Mouse (Mus musculus) left cerebral cortex, postnatal 25 days (tissue): ENCODE measurements around the gene Kif5c. TPM values are rescaled to one million over a fixed set of nuclear protein-coding genes. Genes with fewer than 3 reads are reported as not detected.

Experiments used
- DNase-seq, 2 experiments: peaks; one replicate each; pipeline ENCODE4 v3.0.0; 2022; ENCODE audit warnings: low spot score in 2 of 2, mixed read lengths in 1 of 2
- intact Hi-C: fragments of 180-260 bp; cut with DNase I; formaldehyde crosslinking; loops from one replicate; pipeline ENCODE4 v1.15.1; 2025
- total RNA-seq, 2 experiments: library from RNA; stranded (reverse); gene quantifications; 2 replicates each; pipeline ENCODE4 v1.2.3; 2021

Gene Kif5c
- total RNA-seq, 2 experiments from 2014 or later: 577 to 597 TPM

DNA sequence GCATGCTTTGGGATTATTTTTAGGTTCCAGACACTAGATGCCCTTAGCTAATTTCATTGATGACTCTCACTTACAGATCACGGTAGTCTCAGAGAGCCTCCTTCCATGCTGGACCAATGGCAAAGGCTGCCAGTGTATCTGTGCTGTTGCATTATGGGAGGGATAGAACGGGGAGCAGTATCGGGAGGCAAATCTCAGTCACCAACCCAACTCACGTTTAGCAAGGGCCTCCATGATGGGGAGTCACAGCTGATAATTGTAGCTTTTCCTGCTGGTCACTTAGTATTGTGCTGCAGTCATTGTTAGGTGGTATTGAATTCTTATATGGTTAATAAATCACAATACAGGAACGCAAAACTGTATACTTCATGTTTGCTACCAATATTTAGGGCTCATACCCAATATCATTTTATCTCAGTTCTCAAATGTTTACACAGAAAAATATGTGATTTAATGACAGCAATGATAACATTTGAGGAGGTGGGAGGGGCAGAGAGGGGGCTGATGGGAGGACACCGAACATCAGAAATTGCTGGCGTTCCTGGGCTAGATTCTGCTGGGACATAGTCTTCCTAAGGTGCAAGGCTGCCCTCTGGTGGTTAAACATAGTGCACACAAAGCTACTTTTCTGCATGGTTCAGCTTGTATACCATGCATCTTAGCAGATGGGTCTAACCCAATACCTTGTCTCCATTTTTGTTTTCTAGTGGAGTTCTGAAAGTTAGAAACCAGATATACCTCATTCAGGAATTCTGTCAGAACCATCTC lies 115.1 kb downstream of the Kif5c start:
- intact Hi-C loops: loop anchor here (1.0 to 10.0 kb wide), 3 partner anchors 285 to 819 kb away; no protein-coding TSS in a partner anchor

DNA sequence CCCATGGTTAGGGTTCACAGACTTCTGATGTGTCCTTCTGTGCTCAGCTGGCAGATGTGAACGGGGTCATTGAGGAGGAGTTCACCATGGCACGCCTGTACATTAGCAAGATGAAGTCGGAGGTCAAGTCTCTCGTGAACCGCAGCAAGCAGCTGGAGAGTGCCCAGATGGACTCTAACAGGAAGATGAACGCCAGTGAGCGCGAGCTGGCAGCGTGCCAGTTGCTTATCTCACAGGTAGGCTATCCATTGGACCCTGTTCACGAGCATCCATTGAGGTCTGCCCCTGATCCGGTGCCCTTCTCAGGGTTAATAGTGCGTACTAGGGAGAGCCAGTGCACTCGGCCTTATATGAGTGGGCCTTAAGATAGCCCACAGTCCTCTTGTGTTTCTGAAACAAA lies 116.3 kb downstream of the Kif5c start:
- intact Hi-C loops: loop anchor here (2.0 to 10.0 kb wide), 2 partner anchors 287 to 821 kb away; no protein-coding TSS in a partner anchor
- no peak for DNase-seq

More for the DNA sequence above, 115.1 kb downstream of the Kif5c start:
- DNase-seq: peak; percentile 77 to 81

DNA sequence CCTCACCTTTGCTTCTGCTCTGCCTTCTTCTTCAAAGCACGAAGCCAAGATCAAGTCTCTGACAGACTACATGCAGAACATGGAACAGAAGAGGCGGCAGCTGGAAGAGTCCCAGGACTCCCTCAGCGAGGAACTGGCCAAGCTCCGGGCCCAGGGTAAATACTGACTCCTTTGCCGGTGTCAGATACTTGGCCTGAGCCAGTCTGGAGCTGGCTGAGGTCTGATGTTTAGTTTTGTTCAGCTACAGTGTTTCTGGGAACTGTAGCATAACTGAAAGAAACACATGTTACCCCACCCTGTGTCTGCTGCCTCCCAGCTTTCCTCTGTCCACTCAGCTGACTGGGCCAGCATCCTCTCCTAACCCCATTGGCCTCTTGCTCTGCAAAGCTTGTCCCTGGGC lies 119.9 kb downstream of the Kif5c start:
- no peak for DNase-seq
- intact Hi-C loops: loop anchor here (10.0 kb wide), 1 partner anchor 824 kb away; no protein-coding TSS in a partner anchor

DNA sequence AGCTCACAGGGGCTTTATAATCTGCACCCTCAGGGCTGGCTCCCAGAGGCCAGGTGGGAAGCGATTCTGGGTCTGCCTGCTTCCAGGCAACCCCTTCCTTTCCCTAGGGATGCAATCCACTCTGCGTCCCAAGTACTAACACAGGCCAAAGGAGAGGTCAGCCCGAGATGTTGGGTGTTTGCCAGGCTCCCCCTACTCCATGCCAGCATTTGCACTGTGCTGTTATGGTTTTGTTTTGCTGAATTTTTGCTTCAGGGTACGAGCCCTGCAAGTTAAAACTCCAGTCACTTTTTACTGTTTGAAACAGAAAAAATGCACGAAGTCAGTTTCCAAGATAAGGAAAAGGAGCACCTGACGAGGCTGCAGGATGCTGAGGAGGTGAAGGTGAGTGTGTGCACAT lies 121.9 kb downstream of the Kif5c start:
- DNase-seq: no peak
- intact Hi-C loops: no loop called here

DNA sequence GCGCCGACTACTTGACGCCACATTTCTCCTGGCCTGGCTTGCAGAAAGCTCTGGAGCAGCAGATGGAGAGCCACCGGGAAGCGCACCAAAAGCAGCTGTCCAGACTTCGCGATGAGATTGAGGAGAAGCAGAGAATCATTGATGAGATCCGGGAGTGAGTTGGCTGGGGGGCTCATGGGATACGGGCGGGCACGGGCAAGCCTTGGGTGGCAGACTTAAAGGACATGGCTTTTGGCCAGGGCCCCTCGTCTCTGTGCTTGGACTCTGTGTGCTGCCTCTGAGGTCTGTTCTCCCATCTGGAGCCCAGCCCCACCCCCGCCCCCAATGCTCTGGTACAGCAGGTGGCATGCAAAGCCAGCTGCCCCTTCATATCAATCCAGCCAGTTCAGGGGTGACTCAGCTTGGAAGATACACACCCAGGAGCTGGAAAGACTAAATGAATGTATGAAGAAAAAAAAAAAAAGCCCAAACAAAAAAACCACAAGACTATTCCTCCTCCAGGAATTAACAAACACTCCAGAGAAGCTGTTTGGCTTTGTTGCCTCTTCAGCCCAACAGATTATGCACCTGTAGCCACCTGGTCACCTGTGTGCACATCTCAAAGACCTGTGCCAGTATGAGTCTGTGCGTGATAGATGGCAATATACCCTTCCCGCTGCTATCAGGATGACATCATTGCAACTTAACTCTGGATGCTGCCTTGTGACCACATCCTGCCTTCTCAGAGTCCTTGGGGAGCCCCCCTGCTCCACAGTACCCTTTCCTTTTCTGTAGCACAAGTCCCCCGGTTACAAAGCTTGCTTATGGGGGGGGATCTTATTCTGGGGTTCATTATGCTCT lies 123.0 kb downstream of the Kif5c start:
- intact Hi-C loops: no loop called here
- peak in 1 of 2 experiments; percentile 72 for DNase-seq

DNA sequence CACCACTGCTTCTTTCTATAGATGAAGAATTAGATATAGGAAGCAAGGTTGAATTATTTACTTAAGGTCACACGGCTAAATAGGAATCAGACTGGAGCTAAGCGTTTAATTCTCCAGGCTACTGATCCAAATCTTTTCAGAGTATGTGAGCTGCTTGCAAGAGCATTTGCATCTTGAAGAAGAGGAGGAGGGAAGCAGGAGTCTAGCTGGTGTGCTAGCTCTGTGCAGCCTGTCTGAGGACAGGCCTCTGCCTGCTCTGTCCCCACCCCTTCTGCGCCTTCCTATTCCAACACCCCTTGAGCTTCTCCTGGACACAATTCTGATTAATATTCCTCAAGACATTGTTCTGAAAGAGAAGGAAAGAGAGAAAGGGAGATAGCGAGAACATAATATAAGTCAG lies 123.8 kb downstream of the Kif5c start:
- intact Hi-C loops: no loop called here

DNA sequence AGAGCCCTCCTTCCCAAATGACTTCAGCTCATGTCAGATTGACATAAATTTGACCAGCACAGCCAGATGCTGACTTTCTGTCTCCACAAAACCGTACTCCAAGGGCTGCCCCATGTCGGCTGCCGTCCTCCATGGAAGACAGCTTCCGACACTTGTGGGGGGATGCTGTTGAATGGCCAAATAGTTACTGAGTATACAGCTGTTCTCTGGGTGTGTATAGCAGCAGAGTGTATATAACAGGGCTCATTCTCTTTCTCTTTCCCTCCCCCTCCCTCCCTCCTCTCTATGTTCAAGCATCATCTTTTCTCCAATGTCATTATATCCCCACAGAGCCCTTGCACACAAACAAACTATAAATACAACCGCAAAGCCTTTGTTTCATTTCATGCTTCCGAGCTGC lies 124.7 kb downstream of the Kif5c start:
- intact Hi-C loops: no loop called here

More for the DNA sequence above, 123.8 kb downstream of the Kif5c start:
- DNase-seq: peak in 1 of 2 experiments; percentile 52

DNA sequence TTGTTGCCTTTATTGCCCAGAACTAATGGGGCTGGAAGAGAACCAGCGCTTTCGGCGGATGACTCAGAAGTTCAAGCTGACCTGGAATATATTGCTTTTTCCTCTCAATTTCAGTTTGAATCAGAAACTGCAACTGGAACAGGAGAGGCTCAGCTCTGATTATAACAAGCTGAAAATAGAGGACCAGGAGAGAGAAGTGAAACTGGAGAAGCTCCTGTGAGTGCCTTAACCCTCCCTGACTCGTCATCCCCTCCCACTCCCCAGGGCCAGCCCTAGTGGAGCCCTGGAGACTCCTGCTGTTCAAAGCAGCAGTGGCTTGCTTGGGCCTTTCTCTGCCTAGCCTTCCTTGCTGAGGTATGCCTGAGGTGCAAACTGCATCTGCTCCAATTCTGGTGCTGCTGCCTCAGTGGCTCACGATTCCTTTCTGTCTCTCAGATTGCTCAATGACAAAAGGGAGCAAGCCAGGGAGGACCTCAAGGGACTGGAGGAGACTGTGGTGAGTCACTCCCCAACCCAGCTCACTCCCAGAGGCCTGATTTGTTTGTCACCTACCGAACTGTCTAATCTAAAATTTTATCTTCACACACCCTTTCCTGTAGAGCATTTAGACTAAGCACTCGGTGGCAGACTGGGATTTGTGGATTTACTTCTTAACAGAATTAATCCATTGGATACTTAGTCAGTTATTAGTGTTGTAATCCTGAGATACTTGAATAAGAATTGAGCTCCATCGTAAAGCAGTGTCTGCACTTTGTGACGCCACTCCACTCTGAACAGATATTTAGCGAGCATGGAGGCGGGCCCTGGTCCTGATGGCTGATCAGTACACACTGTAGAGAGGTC lies 125.4 kb downstream of the Kif5c start:
- DNase-seq: no peak
- intact Hi-C loops: no loop called here

More for the DNA sequence above, 124.7 kb downstream of the Kif5c start:
- no peak for DNase-seq

DNA sequence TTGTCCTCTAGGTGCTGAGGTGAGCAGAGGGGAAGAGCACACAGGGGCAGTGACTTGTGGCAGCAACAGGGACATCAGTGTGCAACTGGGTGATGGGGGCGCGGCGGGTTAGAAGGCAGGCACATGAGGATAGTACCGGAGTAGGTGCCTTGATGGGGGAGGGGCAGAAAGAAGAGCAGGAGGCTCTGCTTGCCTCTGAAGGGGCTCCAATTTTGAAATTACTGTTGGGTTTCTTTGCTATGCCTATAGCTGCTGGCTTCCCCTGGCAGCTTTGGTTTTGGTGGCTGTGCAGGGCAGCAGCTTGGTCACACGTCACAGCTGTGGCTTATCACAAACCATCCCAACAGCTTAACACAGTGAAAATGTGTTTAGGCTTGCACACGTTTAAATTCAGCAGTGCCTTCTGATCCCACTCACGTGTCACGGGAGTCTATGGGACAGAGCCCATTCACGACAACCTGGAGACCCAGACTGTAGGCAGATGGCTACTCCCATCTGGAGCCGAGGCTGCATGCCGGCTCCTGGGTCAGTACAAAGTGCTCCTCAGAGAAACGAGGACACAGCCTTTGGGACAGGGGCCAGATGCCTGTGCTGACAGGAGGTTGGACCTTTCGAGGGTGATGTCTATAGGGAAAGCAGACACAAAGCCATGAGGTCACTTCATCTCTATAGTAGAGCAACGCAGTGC lies 126.1 kb downstream of the Kif5c start:
- intact Hi-C loops: no loop called here
- no peak for DNase-seq

DNA sequence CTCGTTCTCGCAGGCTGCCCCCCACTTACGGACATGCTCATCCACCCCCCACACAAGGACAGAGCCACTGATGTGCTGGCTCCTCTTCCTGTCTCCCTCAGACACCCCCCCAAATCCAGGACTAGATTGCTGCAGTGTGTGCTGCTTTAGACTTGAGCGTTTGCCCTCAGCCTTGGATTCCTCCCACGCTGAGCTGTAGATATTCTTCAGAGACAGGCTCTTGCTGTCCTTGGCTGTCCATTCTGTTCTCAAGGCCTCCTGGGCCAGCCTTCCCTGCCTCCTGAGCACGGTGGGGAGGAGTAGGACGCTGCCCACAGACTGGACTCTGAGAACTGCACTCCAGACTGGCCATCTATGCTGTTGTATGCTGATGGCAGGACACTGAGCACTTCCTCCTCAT lies 127.8 kb downstream of the Kif5c start:
- intact Hi-C loops: no loop called here
- no peak for DNase-seq

DNA sequence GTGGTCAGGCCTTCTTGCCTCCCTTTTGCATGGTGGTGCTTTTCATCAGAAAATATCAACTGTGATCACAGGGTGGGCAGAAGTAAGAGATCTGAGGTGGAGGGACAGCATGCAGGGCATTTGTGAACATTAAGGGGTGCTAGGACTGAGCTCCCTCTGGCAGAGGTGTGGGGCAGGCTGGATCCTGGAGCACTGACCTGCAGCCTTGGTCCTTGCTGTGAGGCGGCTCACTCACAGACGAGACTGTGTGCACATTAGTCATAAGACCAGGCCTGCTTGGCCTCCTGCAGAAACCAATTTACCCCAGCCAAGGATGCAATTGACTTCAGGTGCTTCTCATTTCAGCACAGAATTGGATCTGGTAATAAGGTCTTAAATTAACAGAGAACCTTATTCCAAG lies 128.6 kb downstream of the Kif5c start:
- no peak for DNase-seq
- intact Hi-C loops: no loop called here

DNA sequence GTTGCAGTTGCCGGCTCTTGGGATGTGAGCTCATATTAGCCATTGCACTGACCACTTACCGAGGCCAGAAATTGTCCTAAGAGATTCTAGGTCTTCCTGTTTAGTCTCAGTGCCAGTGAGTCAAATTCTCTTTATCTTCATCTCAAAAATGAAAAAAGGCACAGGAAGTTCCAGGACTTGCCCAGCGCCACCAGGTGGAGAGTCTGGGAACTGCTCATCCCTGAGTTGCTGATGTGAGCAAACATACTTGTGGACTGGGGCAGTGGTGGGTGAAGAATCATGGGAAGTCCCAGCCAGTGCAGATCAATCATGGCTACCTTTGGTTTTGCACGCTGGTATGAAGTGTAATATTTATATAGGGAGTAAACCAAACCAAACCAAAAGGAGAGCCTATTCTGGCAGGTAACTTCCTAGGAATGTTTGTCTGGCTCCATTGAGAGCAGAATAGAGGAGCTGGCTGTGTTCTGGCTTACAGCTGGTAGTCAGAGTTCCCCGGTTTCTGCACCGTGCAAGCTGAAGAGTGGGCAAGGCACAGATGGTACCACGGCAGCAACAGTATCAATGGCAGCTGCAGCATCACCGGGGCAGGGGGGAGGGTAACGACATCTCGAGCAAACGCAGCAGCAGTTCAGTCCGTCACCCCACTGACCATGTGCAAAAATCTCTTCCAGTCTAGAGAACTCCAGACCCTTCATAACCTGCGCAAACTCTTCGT lies 129.7 kb downstream of the Kif5c start:
- intact Hi-C loops: no loop called here
- peak in 1 of 2 experiments; percentile 73 for DNase-seq

DNA sequence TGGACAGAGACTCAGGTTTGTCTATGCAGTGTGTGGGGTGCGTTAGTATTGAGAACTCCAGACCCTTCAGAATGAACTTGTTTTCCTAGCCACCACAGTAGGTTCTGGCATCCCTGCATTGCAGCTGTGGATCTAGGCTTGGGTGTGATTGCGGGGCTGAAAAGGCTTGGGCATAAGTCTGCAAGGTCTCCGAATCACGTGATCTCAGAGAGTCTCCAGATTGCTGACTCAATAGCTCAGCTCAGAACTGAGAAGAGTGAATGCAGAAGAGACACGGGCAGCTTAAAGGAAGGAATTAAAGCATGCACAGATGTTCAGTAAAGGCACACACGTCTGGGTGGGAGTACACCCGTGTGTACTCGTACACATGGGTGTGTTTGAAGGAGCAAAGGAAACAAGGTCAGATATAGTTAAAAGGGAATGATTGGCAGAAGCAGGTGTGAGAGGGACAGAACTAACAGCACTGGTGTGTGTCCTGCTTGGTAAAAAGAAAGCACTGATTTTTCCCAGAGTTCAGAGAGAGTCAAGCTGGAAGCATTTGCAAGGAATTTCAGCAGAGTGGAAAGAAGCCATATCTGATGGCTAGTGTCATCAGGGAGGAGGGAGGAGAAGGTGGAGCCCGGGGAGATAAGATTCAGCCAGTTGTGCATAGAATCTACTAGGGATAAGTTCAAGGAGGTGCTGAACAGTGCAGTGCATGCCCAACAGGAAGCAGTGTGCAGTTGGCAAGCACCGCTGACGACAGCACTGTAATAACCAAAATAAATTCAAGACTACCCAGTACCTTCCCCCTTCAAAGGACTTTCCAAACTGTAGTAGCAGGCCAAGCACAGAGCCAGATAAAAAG lies 130.9 kb downstream of the Kif5c start:
- DNase-seq: peak in 1 of 2 experiments; percentile 48
- intact Hi-C loops: no loop called here

DNA sequence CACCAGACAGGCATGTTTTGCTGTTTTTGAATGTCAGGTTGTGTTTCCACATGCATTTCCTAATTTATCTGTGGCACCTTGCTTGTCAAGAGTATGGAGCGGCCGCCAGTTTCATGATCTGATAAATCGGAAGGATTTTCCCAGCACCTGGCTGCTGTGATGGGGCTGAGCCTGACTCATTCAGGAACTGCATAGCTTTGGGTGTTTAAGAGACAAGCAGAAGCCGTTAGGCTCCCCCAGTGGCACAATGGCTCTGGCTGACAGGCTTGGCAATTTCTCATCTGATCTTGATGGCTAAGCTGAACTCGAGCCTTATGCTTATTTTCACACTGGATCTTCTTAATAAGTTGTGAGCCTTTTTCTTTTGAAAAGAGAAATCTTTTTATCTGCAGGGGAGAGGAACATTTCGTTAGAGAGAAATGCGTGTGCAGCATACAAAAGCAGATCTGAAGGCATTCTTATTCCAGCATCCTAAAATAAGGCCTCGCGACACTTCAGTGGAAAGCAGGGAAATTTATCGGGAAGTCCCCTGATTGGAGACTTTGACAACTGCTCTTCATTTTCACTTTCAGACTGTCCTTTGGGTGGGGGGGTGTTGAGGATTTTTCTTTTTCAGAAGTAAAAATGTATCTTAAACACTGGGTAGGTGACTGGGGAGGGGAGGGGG lies 132.6 kb downstream of the Kif5c start:
- peak in 1 of 2 experiments; percentile 64 for DNase-seq
- intact Hi-C loops: no loop called here

DNA sequence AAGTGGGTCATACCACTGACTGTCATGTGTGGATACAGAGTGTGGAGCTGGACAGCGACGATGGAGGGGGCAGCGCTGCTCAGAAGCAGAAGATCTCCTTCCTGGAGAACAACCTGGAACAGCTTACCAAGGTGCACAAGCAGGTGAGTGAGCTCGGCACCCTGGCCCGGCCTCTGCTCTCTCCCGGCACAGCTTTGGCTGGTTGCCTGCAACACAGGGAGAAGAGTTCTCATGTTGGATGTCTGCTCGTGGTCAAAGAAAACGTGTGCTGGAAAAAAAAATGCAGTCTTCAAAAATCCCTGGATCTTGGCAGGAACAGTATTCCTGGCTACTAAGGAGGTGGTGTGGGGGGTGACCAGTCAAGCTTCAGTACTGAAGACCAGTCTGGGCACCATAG lies 133.1 kb downstream of the Kif5c start:
- no peak for DNase-seq
- intact Hi-C loops: no loop called here

DNA sequence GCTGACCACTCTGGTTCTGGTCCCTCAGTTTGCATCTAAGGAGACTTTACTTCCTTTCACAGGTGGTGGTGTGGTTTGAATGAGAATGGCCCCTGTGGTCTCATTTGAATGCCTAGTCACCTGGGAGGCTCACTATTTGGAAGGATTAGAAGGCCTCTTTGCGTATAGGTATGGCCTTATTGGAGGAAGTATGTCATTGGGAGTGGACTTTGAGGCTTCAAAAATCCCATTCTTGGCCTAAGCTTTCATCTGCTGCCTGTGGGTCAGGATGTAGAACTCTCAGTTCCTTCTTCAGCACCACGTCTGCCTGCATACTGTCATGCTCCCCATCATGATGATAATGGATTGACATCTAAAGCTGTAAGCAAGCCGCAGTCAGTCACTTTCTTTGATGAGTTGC lies 134.0 kb downstream of the Kif5c start:
- no peak for DNase-seq
- intact Hi-C loops: no loop called here

DNA sequence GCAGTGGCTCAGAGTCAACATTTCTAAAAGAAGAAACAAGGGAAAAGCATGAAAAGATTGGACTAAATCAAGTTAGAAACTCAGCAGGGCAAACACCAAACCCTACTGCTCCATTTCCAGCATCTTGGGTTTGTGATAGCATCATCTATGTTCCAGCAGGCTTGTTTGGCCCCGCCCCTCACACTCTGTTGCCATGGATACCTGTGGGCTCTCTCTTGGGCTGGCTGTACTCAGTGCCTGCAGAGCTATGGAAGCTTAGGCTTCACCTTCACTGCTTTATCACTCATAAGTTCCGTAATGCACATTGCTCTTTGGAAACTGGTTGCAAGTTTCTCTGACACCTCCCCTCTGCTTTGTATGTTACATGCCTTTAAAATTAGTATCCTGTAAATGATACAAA lies 136.0 kb downstream of the Kif5c start:
- intact Hi-C loops: no loop called here
- peak; percentile 54 to 80 for DNase-seq
